Comparison of ENCODE assay signal across 8 mouse cellular contexts in the genomic region with DNA sequence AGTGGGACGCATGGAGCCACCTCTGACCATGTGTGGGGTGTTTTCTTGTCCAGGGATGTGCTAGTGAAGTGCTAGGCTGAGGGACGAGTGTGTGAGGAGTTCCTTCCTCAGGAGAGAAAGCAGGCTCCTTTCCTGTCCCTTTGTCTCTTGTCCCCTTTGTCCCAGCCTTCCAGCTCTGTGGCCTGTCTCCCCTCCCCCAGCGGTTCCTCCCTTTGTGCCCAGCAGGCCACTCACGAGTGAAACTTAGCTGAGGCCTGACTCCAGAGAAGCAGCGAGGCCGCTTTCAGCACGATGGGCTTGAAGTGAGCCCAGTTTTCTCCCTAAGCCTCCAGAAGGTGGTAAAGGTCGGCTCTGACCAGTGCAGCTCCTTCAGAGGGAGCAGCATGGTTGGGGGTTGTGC. TPM values are rescaled to one million over a fixed set of nuclear protein-coding genes. Genes with fewer than 3 reads are reported as not detected.
DNase-seq lines count a peak whose midpoint lies in the region; ATAC-seq and TF ChIP-seq lines count a peak whose summit lies in the region.

No protein-coding gene starts in this region.

- peaks cover 33% of the 10 kb centered on the region for H3K4me1 ChIP-seq in kidney, postnatal 0 days (replicated peaks; ENCODE audit: insufficient read depth, low read length)
- peaks cover 97% of the 10 kb centered on the region for H3K4me1 ChIP-seq in forebrain, embryonic 10.5 days
- peaks cover 50% of the 10 kb centered on the region for H3K4me1 ChIP-seq in limb, embryonic 11.5 days (ENCODE audit: control insufficient read depth, insufficient read depth, low read length)
- peaks cover 98% of the 10 kb centered on the region for H3K4me1 ChIP-seq in neural tube, embryonic 13.5 days (replicated peaks)

- 0 out of 2 replicates have a peak overlapping the region, but pooled peaks have one; percentile 25 for H3K27ac ChIP-seq in kidney, postnatal 0 days
- H3K27ac ChIP-seq in forebrain, embryonic 10.5 days, result peak overlapping the region; percentile 94
- H3K27ac ChIP-seq in limb, embryonic 11.5 days (replicated peaks; ENCODE audit: low read depth, low read length), result no peak overlapping the region
- peak overlapping the region; percentile 86 for H3K27ac ChIP-seq in neural tube, embryonic 13.5 days (replicated peaks)

- 27% methylated on average over 8 of the region's 8 CpGs for WGBS in kidney, postnatal 0 days
- WGBS in forebrain, embryonic 10.5 days, result 5% methylated on average over 8 of the region's 8 CpGs
- 25% methylated on average over 8 of the region's 8 CpGs for WGBS in limb, embryonic 11.5 days
- WGBS in neural tube, embryonic 13.5 days, result 4% methylated on average over 8 of the region's 8 CpGs

- H3K9ac ChIP-seq in kidney, postnatal 0 days (ENCODE audit: low read depth, low read length), result peak overlapping the region; percentile 36; the same call in 1 of the 2 replicates
- H3K9ac ChIP-seq in limb, embryonic 11.5 days (ENCODE audit: low read length), result no peak overlapping the region; the same call in 1 of the 2 replicates
- peak overlapping the region; percentile 56 for H3K9ac ChIP-seq in neural tube, embryonic 13.5 days

- no peak overlapping the region for H3K4me2 ChIP-seq in kidney, postnatal 0 days (ENCODE audit: low read length)
- no peak overlapping the region for H3K4me2 ChIP-seq in limb, embryonic 11.5 days (ENCODE audit: low read depth, severe bottlenecking)
- peak overlapping the region; percentile 7 for H3K4me2 ChIP-seq in neural tube, embryonic 13.5 days

- H3K9me3 ChIP-seq in kidney, postnatal 0 days (replicated peaks; ENCODE audit: low read length), result no peaks in the 10 kb centered on the region
- H3K9me3 ChIP-seq in forebrain, embryonic 10.5 days, result no peaks in the 10 kb centered on the region
- H3K9me3 ChIP-seq in limb, embryonic 11.5 days (ENCODE audit: control insufficient read depth, low read length), result no peaks in the 10 kb centered on the region
- no peaks in the 10 kb centered on the region for H3K9me3 ChIP-seq in neural tube, embryonic 13.5 days

- H3K36me3 ChIP-seq in kidney, postnatal 0 days (ENCODE audit: insufficient read depth, low read length), result peaks cover 22% of the 10 kb centered on the region; the same call in 1 of the 2 replicates
- peaks cover 84% of the 10 kb centered on the region for H3K36me3 ChIP-seq in forebrain, embryonic 10.5 days (replicated peaks)
- H3K36me3 ChIP-seq in limb, embryonic 11.5 days (ENCODE audit: control insufficient read depth, insufficient read depth, low read length), result peaks cover 17% of the 10 kb centered on the region
- peaks cover 31% of the 10 kb centered on the region for H3K36me3 ChIP-seq in neural tube, embryonic 13.5 days

- TF ChIP-seq CTCF in kidney, postnatal 0 days (IDR thresholded peaks at IDR 0.05; ENCODE audit: low read depth), result no peak

- no peaks in the 10 kb centered on the region for H3K27me3 ChIP-seq in kidney, postnatal 0 days (ENCODE audit: insufficient read depth, low read length)
- H3K27me3 ChIP-seq in forebrain, embryonic 10.5 days (ENCODE audit: poor library complexity, severe bottlenecking), result no peaks in the 10 kb centered on the region
- no peaks in the 10 kb centered on the region for H3K27me3 ChIP-seq in limb, embryonic 11.5 days (ENCODE audit: control insufficient read depth, insufficient read depth, low read length)
- no peaks in the 10 kb centered on the region for H3K27me3 ChIP-seq in neural tube, embryonic 13.5 days

- H3K4me3 ChIP-seq in kidney, postnatal 0 days (replicated peaks; ENCODE audit: low read depth, low read length), result no peak overlapping the region
- peak overlapping the region; percentile 27 for H3K4me3 ChIP-seq in forebrain, embryonic 10.5 days
- no peak overlapping the region for H3K4me3 ChIP-seq in limb, embryonic 11.5 days (ENCODE audit: low read depth, low read length)
- H3K4me3 ChIP-seq in neural tube, embryonic 13.5 days, result no peak overlapping the region

- DNase-seq in kidney, postnatal 0 days (ENCODE audit: low spot score), result peak; percentile 67
- DNase-seq in kidney, adult 8-10 months, result no peak
- DNase-seq in forebrain, embryonic 10.5 days (ENCODE audit: extremely low spot score, low spot score), result peak; percentile 78
- peak; percentile 47 for DNase-seq in limb, embryonic 11.5 days (ENCODE audit: low spot score)
- DNase-seq in gastrocnemius, adult 8-10 months (ENCODE audit: low spot score in 2 of 2), result no peak

- no peak; the same call in 1 of the 2 replicates for ATAC-seq in kidney, postnatal 0 days (replicated peaks; ENCODE audit: low FRiP score, low read depth)
- no peak for ATAC-seq in limb, embryonic 11.5 days (ENCODE audit: insufficient number of reproducible peaks, low FRiP score, low TSS enrichment, low read depth)
- ATAC-seq in neural tube, embryonic 13.5 days (ENCODE audit: low read depth), result no peak
- ATAC-seq in inflammation-experienced regulatory T-cells, adult 6 months, result no peak
- no peak for ATAC-seq in cerebellum, adult (ENCODE audit: insufficient number of reproducible peaks, low FRiP score, low TSS enrichment)

RNA-seq across cellular contexts. Expression of gene Ssbp3, which starts 26.2 kb away (rescaled TPM):
- 62.6 and 68.3 TPM in 2 replicates for polyA plus RNA-seq in kidney, postnatal 0 days (2015; fragmentation: Nextera tagmentation; extraction: Ambion mirVana)
- polyA plus RNA-seq in forebrain, embryonic 10.5 days (2016; fragmentation: Nextera tagmentation; extraction: Ambion mirVana), result 128 and 134 TPM in 2 replicates
- polyA plus RNA-seq in limb, embryonic 11.5 days (2014; fragmentation: Nextera tagmentation; extraction: Ambion mirVana), result 179 and 186 TPM in 2 replicates
- polyA plus RNA-seq in neural tube, embryonic 13.5 days (2015; fragmentation: Nextera tagmentation; extraction: Ambion mirVana), result 186 and 191 TPM in 2 replicates
- polyA plus RNA-seq in inflammation-experienced regulatory T-cells, adult 6 months (2017; shearing (Covaris generic)), result 10 to 100 TPM; 36.1 to 45.6 (median 43.4) TPM
- 10 to 100 TPM; 24.0 to 27.1 (median 25.8) TPM for total RNA-seq in gastrocnemius, adult 8-10 months (2022)

Comparison
In these comparisons a context has a peak if more than half of its experiments do, and no peak if none do; other contexts are left out.
1. DNase-seq: peak in kidney, postnatal 0 days (single experiment), forebrain, embryonic 10.5 days (single experiment) and limb, embryonic 11.5 days (single experiment); none in kidney, adult 8-10 months (0 of 2) and gastrocnemius, adult 8-10 months (0 of 2).